ENCODE assay signal across 8 mouse cellular contexts in the genomic region with DNA sequence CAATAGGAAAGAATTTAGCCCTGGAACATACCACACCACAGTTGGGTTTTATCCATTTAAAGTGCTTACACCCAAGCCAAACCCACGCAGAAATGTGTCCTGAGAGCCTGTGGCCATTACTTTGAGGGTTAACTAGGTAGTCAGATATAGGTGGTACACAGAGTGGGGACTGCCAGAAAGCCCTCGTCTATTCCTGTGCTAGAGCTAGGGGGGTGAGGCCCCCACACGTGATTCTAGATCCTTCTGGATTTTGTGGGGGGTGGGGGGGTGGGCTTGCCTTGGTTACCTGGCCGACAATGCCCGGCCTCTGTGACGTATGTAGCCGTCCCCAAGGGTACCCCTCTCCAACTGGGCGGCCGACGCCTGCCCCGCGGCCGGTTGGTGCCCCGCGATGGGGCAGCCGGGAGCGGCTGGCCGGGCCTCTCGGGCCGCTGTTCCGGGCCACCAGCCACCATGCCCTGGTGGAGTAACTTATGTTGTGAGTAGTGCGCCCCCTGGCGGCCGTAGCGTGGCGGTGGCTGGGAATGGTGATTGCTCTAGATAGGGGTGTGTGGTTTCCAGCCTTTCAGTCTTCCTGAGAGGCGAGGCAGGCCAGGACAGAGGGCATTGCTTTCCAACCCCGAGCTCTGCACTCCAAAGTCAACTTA. TPM values are rescaled to one million over a fixed set of nuclear protein-coding genes. Genes with fewer than 3 reads are reported as not detected.
DNase-seq lines count a peak whose midpoint lies in the region; ATAC-seq and TF ChIP-seq lines count a peak whose summit lies in the region.

No protein-coding gene starts in this region.

- peaks cover 6% of the 10 kb centered on the region; the same call in 1 of the 2 replicates for H3K4me1 ChIP-seq in hindbrain, embryonic 12.5 days
- no peaks in the 10 kb centered on the region for H3K4me1 ChIP-seq in lung, postnatal 0 days (ENCODE audit: insufficient read depth, low read depth, low read length)

- no peak overlapping the region for H3K27ac ChIP-seq in hindbrain, embryonic 12.5 days
- peak overlapping the region; percentile 32; the same call in 1 of the 2 replicates for H3K27ac ChIP-seq in lung, postnatal 0 days (ENCODE audit: low read length)

- no peaks in the 10 kb centered on the region for H3K27me3 ChIP-seq in hindbrain, embryonic 12.5 days
- H3K27me3 ChIP-seq in lung, postnatal 0 days (replicated peaks; ENCODE audit: insufficient read depth, low read length) = no peaks in the 10 kb centered on the region

- WGBS in hindbrain, embryonic 12.5 days = 7% methylated on average over 28 of the region's 28 CpGs
- 6% methylated on average over 28 of the region's 28 CpGs for WGBS in lung, postnatal 0 days

- H3K4me2 ChIP-seq in hindbrain, embryonic 12.5 days (replicated peaks) = peak overlapping the region; percentile 60
- H3K4me2 ChIP-seq in lung, postnatal 0 days (replicated peaks; ENCODE audit: low read depth, low read length) = peak overlapping the region; percentile 65

- H3K36me3 ChIP-seq in hindbrain, embryonic 12.5 days = no peaks in the 10 kb centered on the region
- no peaks in the 10 kb centered on the region for H3K36me3 ChIP-seq in lung, postnatal 0 days (ENCODE audit: insufficient read depth, low read length)

- TF ChIP-seq EP300 in lung, postnatal 0 days (IDR thresholded peaks at IDR 0.05) = no peak

- peak; percentile 60 for DNase-seq in NIH3T3 (ENCODE audit: low read depth)
- DNase-seq in cerebellum, adult 9-11 months = peak; percentile 89
- peak; percentile 80 to 85 for DNase-seq in frontal cortex, postnatal 10 days (ENCODE audit: low spot score in 2 of 2)
- DNase-seq in layer of hippocampus, postnatal 10 days (ENCODE audit: low spot score in 2 of 2) = peak; percentile 92
- peak; percentile 90 for DNase-seq in lung, postnatal 0 days (ENCODE audit: low spot score)
- DNase-seq in ovary, postnatal 36 days (ENCODE audit: low spot score) = peak; percentile 91
- peak; percentile 90 for DNase-seq in thymus, postnatal 14 days

- peak overlapping the region; percentile 27 for H3K4me3 ChIP-seq in hindbrain, embryonic 12.5 days
- peak overlapping the region; percentile 19; the same call in 1 of the 2 replicates for H3K4me3 ChIP-seq in lung, postnatal 0 days (ENCODE audit: low read depth, low read length)

- no peaks in the 10 kb centered on the region for H3K9me3 ChIP-seq in hindbrain, embryonic 12.5 days (replicated peaks)
- no peaks in the 10 kb centered on the region for H3K9me3 ChIP-seq in lung, postnatal 0 days (ENCODE audit: low read length)

- H3K9ac ChIP-seq in hindbrain, embryonic 12.5 days = 0 out of 2 replicates have a peak overlapping the region, but pooled peaks have one; percentile 33
- peak overlapping the region; percentile 23; the same call in 1 of the 2 replicates for H3K9ac ChIP-seq in lung, postnatal 0 days (replicated peaks; ENCODE audit: low read depth)

- peak; percentile 89 for ATAC-seq in hindbrain, embryonic 12.5 days (ENCODE audit: low FRiP score)
- ATAC-seq in lung, postnatal 0 days = peak; percentile 96

- peak; percentile 92 for TF ChIP-seq CTCF in lung, postnatal 0 days (IDR thresholded peaks at IDR 0.05)

RNA-seq across cellular contexts. Expression of a gene that starts 41.3 kb away (rescaled TPM):
- polyA plus RNA-seq in hindbrain, embryonic 12.5 days (2016; fragmentation: Nextera tagmentation; extraction: Ambion mirVana) = 18.1 and 19.3 TPM in 2 replicates
- 10 to 100 TPM; 10.8 to 12.0 TPM for total RNA-seq in layer of hippocampus, postnatal 10 days (2021)
- polyA plus RNA-seq in lung, postnatal 0 days (2015; fragmentation: Nextera tagmentation; extraction: Ambion mirVana) = 9.2 and 9.4 TPM in 2 replicates
